Mouse (Mus musculus): ENCODE measurements around the gene Bloc1s4. TPM values are rescaled to one million over a fixed set of nuclear protein-coding genes. Genes with fewer than 3 reads are reported as not detected.

Bloc1s4 gene
- polyA plus RNA-seq, 1 experiment from 2014 or later = 31.3 TPM

DNA sequence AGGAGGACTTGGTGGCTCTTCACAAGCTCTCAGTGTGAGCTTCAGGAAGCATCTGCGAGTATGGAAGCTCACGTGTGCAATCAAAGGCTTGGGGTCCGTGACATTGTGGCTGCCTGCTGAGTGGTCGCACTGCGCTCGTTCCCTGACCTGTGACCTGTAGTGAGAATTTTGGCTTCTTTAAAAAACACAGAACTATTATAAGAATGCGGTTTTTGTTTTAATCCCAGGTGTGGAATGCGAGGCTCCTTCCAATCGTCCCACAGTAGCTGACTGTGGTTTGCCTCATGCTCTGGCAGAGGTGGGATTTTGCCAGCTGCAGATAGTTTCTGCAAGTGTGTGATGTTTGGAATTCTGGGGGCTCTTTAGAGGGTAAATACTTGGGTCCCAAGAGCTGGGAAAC lies 25.1 kb downstream of the Bloc1s4 start:
- no peaks in the 10 kb centered on the region for H3K27me3 ChIP-seq (replicated peaks)
- WGBS = 61% methylated on average over 9 of the region's 9 CpGs
- H3K36me3 ChIP-seq (replicated peaks) = no peaks in the 10 kb centered on the region
- H3K4me1 ChIP-seq = no peaks in the 10 kb centered on the region
- no peak overlapping the region for H3K27ac ChIP-seq
- no peak overlapping the region for H3K4me2 ChIP-seq
- no peaks in the 10 kb centered on the region for H3K9me3 ChIP-seq
- no peak overlapping the region for H3K4me3 ChIP-seq
- no peak for ATAC-seq (replicated peaks)
- no peak overlapping the region for H3K9ac ChIP-seq

DNA sequence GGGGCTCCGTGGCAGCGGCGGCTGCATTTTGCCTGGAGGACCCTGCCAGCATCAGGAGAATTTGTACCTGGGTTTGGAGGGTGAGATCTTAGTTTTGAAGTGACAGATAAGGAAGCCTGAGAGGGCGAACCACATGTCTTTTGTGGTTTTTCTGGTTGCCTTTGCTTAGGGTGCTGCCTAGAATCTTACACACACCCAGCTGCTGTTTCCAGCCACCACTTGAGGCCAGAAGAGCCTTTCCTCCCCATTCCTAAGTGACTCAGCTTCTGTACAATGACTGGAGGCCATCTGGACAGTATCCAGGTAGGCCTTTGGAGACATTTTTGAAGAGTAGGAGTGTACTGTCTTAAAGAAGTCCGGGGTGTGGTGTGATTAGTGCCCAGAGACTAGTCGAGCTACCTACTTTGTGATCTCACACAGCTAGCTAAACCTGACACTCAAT lies 26.0 kb downstream of the Bloc1s4 start:
- H3K36me3 ChIP-seq (replicated peaks) = no peaks in the 10 kb centered on the region
- ATAC-seq (replicated peaks) = no peak
- no peaks in the 10 kb centered on the region for H3K27me3 ChIP-seq (replicated peaks)
- H3K4me3 ChIP-seq = no peak overlapping the region
- no peak overlapping the region for H3K27ac ChIP-seq
- WGBS = 80% methylated on average over 6 of the region's 6 CpGs
- no peaks in the 10 kb centered on the region for H3K4me1 ChIP-seq
- no peaks in the 10 kb centered on the region for H3K9me3 ChIP-seq
- no peak overlapping the region for H3K4me2 ChIP-seq
- no peak overlapping the region for H3K9ac ChIP-seq

DNA sequence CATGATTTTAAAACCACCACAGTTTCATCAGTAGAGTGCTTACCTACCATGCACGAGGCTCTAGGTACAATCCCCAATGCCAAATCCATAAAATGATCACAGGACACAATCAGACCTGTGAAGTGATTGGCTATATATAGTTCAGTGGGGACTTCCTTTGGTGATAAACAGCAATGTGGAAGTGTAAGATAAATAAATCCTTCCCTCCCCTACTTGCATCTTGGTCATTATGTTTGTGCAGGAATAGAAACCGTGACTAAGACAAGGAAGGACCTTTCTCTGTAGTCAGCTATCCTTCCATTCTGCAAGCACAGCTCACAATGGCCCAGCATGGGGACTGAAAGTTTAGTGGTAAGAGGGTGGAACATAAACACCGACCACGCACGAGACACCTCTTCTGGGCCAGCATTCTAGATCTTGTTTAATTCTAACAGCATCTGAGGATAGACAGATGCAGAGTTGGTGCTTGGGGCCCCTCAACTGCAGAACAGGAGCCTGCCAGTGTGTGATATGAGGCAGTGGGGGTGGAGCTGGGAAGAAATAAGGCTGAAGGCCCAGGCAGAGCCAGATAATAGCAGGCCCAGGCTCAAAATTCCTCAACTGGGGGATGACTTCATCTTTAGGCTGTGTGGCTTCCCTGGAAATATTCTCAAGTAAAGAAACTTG lies 27.6 kb downstream of the Bloc1s4 start:
- ATAC-seq (replicated peaks) = no peak
- H3K4me1 ChIP-seq = no peaks in the 10 kb centered on the region
- H3K4me2 ChIP-seq = no peak overlapping the region
- no peaks in the 10 kb centered on the region for H3K9me3 ChIP-seq
- 71% methylated on average over 5 of the region's 5 CpGs for WGBS
- H3K27ac ChIP-seq = no peak overlapping the region
- H3K4me3 ChIP-seq = no peak overlapping the region
- no peaks in the 10 kb centered on the region for H3K36me3 ChIP-seq (replicated peaks)
- no peaks in the 10 kb centered on the region for H3K27me3 ChIP-seq (replicated peaks)
- no peak overlapping the region for H3K9ac ChIP-seq

DNA sequence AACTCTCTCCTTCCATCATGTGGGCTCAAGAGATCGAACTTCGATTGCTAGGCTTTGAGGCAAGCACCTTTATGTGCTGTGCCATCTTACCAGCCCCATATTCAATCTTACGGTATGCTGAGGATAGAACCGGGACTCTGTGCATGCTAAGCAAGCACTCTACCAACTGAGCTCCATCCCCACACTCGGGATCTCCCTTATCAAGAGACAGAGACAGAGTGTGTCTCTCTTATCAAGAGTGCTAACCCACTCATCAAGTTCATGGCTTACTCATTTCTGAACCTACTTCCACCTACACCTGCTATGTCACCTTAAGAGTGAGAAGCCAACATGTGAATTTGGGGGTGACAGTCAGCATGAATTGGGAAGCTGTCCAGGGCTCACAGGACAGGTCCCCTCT lies 28.2 kb downstream of the Bloc1s4 start:
- no peak overlapping the region for H3K27ac ChIP-seq
- H3K4me2 ChIP-seq = no peak overlapping the region
- ATAC-seq (replicated peaks) = no peak
- H3K4me1 ChIP-seq = no peaks in the 10 kb centered on the region
- H3K9me3 ChIP-seq = no peaks in the 10 kb centered on the region
- H3K36me3 ChIP-seq (replicated peaks) = no peaks in the 10 kb centered on the region
- WGBS = 86% methylated on average over 5 of the region's 5 CpGs
- H3K27me3 ChIP-seq (replicated peaks) = no peaks in the 10 kb centered on the region
- H3K9ac ChIP-seq = no peak overlapping the region
- no peak overlapping the region for H3K4me3 ChIP-seq

DNA sequence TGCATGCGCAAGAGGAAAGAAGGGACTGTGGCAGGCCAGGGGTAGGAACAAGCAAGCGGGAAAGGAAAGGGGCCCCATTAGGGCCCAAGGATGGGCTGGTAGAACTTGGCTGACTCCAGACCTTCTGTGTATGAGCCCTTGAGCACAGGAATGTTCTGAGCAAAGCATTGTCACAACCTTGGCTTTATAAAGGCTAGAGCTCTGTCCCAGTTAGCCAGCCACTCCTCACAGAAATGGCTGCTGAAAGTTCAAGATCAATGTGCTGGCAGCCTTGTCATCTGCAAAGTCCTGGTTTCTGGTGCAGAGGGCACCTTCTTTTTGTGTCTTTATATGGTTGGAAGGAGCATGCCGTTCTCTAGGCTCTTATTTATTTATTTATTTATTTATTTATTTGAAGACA lies 28.8 kb downstream of the Bloc1s4 start:
- no peaks in the 10 kb centered on the region for H3K4me1 ChIP-seq
- H3K9me3 ChIP-seq = no peaks in the 10 kb centered on the region
- no peaks in the 10 kb centered on the region for H3K36me3 ChIP-seq (replicated peaks)
- 86% methylated on average over 3 of the region's 3 CpGs for WGBS
- H3K9ac ChIP-seq = no peak overlapping the region
- H3K4me2 ChIP-seq = no peak overlapping the region
- H3K27ac ChIP-seq = no peak overlapping the region
- H3K27me3 ChIP-seq (replicated peaks) = no peaks in the 10 kb centered on the region
- ATAC-seq (replicated peaks) = no peak
- H3K4me3 ChIP-seq = no peak overlapping the region

DNA sequence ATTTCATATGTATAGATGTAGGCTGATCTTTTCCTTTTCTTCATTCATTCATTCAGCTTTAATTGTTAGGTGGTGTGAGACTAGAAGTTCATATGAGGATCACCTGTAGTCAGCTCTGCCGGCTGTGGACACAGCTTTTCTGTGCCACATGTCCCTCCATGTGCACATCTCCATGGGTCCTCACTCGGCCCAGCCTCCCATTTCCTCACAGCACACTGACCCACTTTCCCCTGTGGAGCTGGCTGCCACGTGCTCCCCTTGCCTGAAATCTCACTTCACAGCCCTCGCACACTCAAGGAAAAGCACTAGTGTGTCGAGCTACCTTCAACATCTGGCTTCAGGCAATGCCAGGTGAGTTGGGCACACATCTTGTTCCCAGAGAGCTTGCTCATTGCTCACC lies 29.3 kb downstream of the Bloc1s4 start:
- H3K9ac ChIP-seq = no peak overlapping the region
- H3K27ac ChIP-seq = no peak overlapping the region
- no peak overlapping the region for H3K4me2 ChIP-seq
- no peak for ATAC-seq (replicated peaks)
- no peaks in the 10 kb centered on the region for H3K9me3 ChIP-seq
- H3K36me3 ChIP-seq (replicated peaks) = no peaks in the 10 kb centered on the region
- no peaks in the 10 kb centered on the region for H3K27me3 ChIP-seq (replicated peaks)
- H3K4me1 ChIP-seq = no peaks in the 10 kb centered on the region
- H3K4me3 ChIP-seq = no peak overlapping the region
- WGBS = 88% methylated on average over 5 of the region's 5 CpGs

DNA sequence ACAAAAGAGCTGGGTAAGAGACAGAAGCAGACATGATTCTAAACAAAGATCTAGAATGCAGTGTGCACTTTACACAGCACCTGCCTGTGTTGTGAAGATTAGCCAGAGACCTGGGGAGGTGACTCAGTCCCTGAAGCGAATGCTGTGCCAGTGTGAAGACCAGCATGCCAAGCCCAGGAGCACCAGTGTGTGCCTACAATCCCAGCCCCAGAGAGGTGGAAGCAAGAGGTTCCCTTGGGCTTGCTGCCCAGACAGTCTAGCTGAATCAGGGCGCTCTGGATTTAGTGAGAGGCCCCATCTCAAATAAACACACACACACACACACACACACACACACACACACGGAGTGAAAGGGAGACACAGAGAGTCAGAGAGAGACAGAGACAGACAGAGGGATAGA lies 30.6 kb downstream of the Bloc1s4 start:
- Histone ChIP-seq H3K27ac (no peak overlapping the region), H3K4me2 (no peak overlapping the region), H3K9me3 (no peaks in the 10 kb centered on the region), H3K4me3 (no peak overlapping the region), H3K27me3 (replicated peaks) (no peaks in the 10 kb centered on the region), H3K9ac (no peak overlapping the region), H3K4me1 (peaks cover 5% of the 10 kb centered on the region), H3K36me3 (replicated peaks) (no peaks in the 10 kb centered on the region)
- ATAC-seq (replicated peaks) = no peak
- 75% methylated on average over 3 of the region's 3 CpGs for WGBS

DNA sequence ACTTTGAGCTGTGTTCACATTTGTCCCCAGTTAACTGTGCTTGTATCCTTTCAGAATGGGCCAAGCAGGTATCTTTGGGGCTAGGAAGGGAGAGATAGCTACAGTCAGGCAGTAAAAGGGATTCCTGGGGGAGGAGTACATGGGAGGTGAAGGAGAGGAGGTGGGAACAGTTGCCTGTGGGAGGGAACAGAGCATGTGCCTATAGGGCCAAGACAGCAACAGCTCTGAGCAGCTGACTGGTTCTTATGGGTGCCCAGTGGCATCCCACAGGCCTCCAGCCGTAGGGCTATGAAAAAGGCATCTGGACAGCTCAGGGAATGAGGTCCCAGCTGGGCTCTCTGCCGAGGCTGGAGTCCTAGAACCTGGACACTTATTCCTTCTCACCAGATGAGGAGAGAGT lies 31.6 kb downstream of the Bloc1s4 start:
- no peak for ATAC-seq (replicated peaks)
- no peak overlapping the region for H3K4me3 ChIP-seq
- H3K9ac ChIP-seq = no peak overlapping the region
- 66% methylated on average over 2 of the region's 2 CpGs for WGBS
- H3K9me3 ChIP-seq = no peaks in the 10 kb centered on the region
- H3K4me1 ChIP-seq = peaks cover 12% of the 10 kb centered on the region
- no peak overlapping the region for H3K4me2 ChIP-seq
- H3K27me3 ChIP-seq (replicated peaks) = no peaks in the 10 kb centered on the region
- no peak overlapping the region for H3K27ac ChIP-seq
- H3K36me3 ChIP-seq (replicated peaks) = no peaks in the 10 kb centered on the region

DNA sequence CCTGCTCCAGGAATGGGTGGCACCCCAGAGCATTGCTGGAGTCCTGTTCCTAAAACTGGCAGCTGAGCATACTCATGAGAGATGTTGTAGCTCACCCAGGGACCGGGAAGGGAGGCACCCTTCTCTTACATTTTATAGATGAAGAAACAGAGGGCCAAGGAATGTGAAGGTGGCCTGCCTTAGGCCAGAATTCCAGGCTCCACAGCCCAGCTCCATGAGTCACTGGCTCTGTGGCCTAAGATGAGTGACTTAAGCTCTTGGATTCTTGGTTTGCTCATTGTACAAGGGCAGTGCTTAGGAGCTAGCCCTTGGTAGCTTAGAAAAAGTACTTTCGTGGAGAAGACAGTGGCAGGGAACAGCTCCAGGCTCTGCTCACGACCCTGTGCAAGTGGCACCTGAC lies 33.6 kb downstream of the Bloc1s4 start:
- no peak for ATAC-seq (replicated peaks)
- no peak overlapping the region for H3K4me2 ChIP-seq
- no peaks in the 10 kb centered on the region for H3K36me3 ChIP-seq (replicated peaks)
- 75% methylated on average over 3 of the region's 3 CpGs for WGBS
- H3K9ac ChIP-seq = no peak overlapping the region
- H3K4me1 ChIP-seq = peaks cover 12% of the 10 kb centered on the region
- no peaks in the 10 kb centered on the region for H3K9me3 ChIP-seq
- H3K4me3 ChIP-seq = no peak overlapping the region
- no peak overlapping the region for H3K27ac ChIP-seq
- H3K27me3 ChIP-seq (replicated peaks) = no peaks in the 10 kb centered on the region

DNA sequence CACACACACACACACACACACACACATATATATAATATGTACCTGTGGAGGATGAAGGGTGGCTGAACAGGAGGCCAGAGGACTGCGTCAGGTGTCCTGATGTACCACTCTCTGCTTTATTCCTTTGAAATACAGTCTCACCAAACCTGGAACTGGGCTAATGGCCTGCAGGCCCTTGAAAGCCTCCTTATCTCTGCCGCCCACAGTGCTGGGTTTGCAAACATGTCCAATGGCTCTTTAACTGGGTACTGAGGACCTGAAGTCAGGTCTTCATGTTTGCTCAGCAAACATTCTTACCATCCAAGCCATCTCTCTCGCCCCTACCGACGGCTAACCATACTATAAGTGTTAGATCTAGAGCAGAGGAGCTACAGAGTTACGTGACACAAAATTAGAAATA lies 34.8 kb downstream of the Bloc1s4 start:
- Histone ChIP-seq H3K4me2 (no peak overlapping the region), H3K27ac (no peak overlapping the region), H3K36me3 (replicated peaks) (no peaks in the 10 kb centered on the region), H3K4me3 (no peak overlapping the region), H3K9me3 (no peaks in the 10 kb centered on the region), H3K4me1 (peaks cover 12% of the 10 kb centered on the region), H3K9ac (no peak overlapping the region), H3K27me3 (replicated peaks) (no peaks in the 10 kb centered on the region)
- WGBS = 90% methylated on average over 6 of the region's 6 CpGs
- no peak for ATAC-seq (replicated peaks)

DNA sequence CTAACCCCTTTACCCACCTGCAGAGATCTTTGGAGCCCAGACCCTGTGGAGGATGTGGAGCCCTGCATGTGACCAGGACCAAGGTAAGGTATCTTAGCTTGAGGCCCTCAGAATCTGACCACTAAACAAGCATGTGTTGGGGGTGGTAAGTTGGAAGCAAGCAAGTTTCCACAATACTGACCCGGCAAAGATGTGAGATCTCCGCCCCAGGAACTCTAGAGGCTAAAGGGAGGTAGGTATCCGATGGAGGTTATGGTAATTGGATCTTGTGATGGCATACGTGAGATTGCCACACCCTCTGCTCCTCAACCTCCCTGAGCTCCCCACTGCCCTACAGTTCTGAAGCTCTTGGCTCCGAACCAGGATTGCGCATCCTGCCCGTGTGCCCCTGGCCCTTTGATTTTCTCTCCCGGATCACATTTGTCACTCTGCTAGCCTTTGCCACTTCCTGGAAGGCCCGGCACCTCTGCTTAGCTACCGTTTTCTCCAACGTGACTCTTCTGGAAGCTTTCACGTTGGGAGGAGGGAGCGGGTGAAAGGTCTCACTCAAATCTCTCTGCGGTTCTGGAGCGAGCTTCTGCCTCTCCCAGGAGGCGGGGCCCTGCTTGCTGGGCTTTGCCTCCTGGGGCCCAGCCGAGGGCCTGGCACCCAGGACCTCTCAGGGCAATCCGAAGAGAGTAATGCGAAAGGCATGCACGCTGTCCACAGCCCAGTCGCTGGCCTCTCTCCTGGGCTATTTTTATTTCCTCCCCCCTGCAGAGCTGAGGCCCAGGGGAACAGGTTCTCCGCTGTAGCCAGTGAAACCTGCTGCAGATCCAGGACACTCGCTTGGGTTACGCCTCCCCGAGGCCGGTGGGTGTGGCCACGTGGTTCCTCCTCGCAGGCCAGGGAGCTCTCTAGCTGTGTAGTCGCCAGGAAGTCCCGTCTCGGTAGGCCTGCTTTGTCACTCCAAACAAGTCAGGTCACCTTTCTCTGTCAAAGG lies 35.6 kb downstream of the Bloc1s4 start:
- Histone ChIP-seq H3K9me3 (no peaks in the 10 kb centered on the region), H3K4me1 (peaks cover 12% of the 10 kb centered on the region), H3K4me2 (peak overlapping the region; percentile 45), H3K27ac (no peak overlapping the region), H3K9ac (peak overlapping the region; percentile 16; the same call in 1 of the 2 replicates), H3K4me3 (no peak overlapping the region), H3K36me3 (replicated peaks) (no peaks in the 10 kb centered on the region), H3K27me3 (replicated peaks) (no peaks in the 10 kb centered on the region)
- WGBS = 8% methylated on average over 31 of the region's 31 CpGs
- peak; percentile 45; the same call in 1 of the 2 replicates for ATAC-seq (replicated peaks)

DNA sequence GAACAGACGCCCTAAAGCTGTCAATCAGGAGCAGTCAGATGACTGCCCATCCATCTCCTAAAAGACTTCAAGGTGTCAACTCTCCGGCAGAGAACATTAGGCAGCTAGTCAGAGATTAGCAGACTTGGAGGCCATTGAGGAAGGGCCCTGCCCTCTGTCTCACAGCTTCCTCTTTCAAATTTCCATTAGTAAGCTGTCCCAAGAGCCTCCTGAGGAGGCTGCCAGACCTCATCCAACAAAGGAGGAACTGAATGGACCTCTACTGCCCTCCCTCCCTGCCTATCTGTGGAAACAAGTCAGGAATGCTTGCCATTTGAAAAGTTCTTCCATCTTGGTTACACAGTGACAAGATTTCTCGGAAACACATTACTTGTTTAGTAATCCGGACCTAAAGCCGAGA lies 36.6 kb downstream of the Bloc1s4 start:
- no peak for ATAC-seq (replicated peaks)

More for the DNA sequence above, 36.6 kb downstream of the Bloc1s4 start:
- H3K9me3 ChIP-seq = no peaks in the 10 kb centered on the region
- no peak overlapping the region for H3K4me2 ChIP-seq
- H3K9ac ChIP-seq = no peak overlapping the region
- no peaks in the 10 kb centered on the region for H3K27me3 ChIP-seq (replicated peaks)
- no peak overlapping the region for H3K27ac ChIP-seq
- H3K36me3 ChIP-seq (replicated peaks) = no peaks in the 10 kb centered on the region
- H3K4me1 ChIP-seq = peaks cover 12% of the 10 kb centered on the region
- no peak overlapping the region for H3K4me3 ChIP-seq
- WGBS = 54% methylated on average over 5 of the region's 5 CpGs

All from midbrain, embryonic 15.5 days (tissue).